Mouse (Mus musculus): ENCODE results near the gene Ppp3r2. TPM values are rescaled to one million over a fixed set of nuclear protein-coding genes. Genes with fewer than 3 reads are reported as not detected.

The Ppp3r2 gene
- polyA plus RNA-seq, 1 experiment from 2014 or later, result not detected

- no peaks in the 10 kb centered on the region for H3K9me3 ChIP-seq (ENCODE audit: low read depth, low read length)
- ATAC-seq (ENCODE audit: insufficient read depth) (no peak), DNase-seq (peak; percentile 32)
- no peaks in the 10 kb centered on the region for H3K4me1 ChIP-seq (ENCODE audit: insufficient read depth)
- H3K27ac ChIP-seq (ENCODE audit: low read depth), result no peak overlapping the region
- no peak overlapping the region for H3K4me2 ChIP-seq
- no peaks in the 10 kb centered on the region for H3K36me3 ChIP-seq (ENCODE audit: insufficient read depth)
- no peaks in the 10 kb centered on the region for H3K27me3 ChIP-seq (ENCODE audit: insufficient read depth, low read length)
- H3K4me3 ChIP-seq (ENCODE audit: low read depth, low read length), result no peak overlapping the region
- TF ChIP-seq CTCF (IDR thresholded peaks at IDR 0.05; ENCODE audit: low read depth), result no peak
- 63% methylated on average over 6 of the region's 6 CpGs for WGBS
- H3K9ac ChIP-seq, result no peak overlapping the region
These were observed 5.8 kb downstream of the Ppp3r2 start for GRCm38 (mm10) chr4:49676071-49676470.

- Histone ChIP-seq H3K36me3 (ENCODE audit: insufficient read depth) (peaks cover 25% of the 10 kb centered on the region), H3K9me3 (ENCODE audit: low read depth, low read length) (no peaks in the 10 kb centered on the region), H3K4me2 (no peak overlapping the region), H3K4me3 (ENCODE audit: low read depth, low read length) (no peak overlapping the region), H3K27me3 (ENCODE audit: insufficient read depth, low read length) (no peaks in the 10 kb centered on the region), H3K4me1 (ENCODE audit: insufficient read depth) (no peaks in the 10 kb centered on the region), H3K9ac (no peak overlapping the region), H3K27ac (ENCODE audit: low read depth) (no peak overlapping the region)
- DNase-seq, result no peak
- ATAC-seq (ENCODE audit: insufficient read depth), result no peak
- no peak for TF ChIP-seq CTCF (IDR thresholded peaks at IDR 0.05; ENCODE audit: low read depth)
- WGBS, result 84% methylated on average over 5 of the region's 5 CpGs
These were observed 17.0 kb downstream of the Ppp3r2 start for GRCm38 (mm10) chr4:49664850-49665249.

- ATAC-seq (ENCODE audit: insufficient read depth), result no peak
- Histone ChIP-seq H3K4me2 (no peak overlapping the region), H3K9me3 (ENCODE audit: low read depth, low read length) (no peaks in the 10 kb centered on the region), H3K27ac (ENCODE audit: low read depth) (no peak overlapping the region), H3K27me3 (ENCODE audit: insufficient read depth, low read length) (no peaks in the 10 kb centered on the region), H3K36me3 (ENCODE audit: insufficient read depth) (peaks cover 45% of the 10 kb centered on the region), H3K4me1 (ENCODE audit: insufficient read depth) (no peaks in the 10 kb centered on the region), H3K9ac (no peak overlapping the region), H3K4me3 (ENCODE audit: low read depth, low read length) (no peak overlapping the region)
- no peak for TF ChIP-seq CTCF (IDR thresholded peaks at IDR 0.05; ENCODE audit: low read depth)
- WGBS, result 84% methylated on average over 4 of the region's 4 CpGs
- DNase-seq, result no peak
These were observed 19.6 kb downstream of the Ppp3r2 start for GRCm38 (mm10) chr4:49662231-49662630.

- Histone ChIP-seq H3K4me3 (ENCODE audit: low read depth, low read length) (no peak overlapping the region), H3K27ac (ENCODE audit: low read depth) (no peak overlapping the region), H3K27me3 (ENCODE audit: insufficient read depth, low read length) (no peaks in the 10 kb centered on the region), H3K4me2 (no peak overlapping the region), H3K9me3 (ENCODE audit: low read depth, low read length) (no peaks in the 10 kb centered on the region), H3K9ac (no peak overlapping the region), H3K4me1 (ENCODE audit: insufficient read depth) (no peaks in the 10 kb centered on the region), H3K36me3 (ENCODE audit: insufficient read depth) (peaks cover 50% of the 10 kb centered on the region)
- DNase-seq, result no peak
- TF ChIP-seq CTCF (IDR thresholded peaks at IDR 0.05; ENCODE audit: low read depth), result no peak
- ATAC-seq (ENCODE audit: insufficient read depth), result no peak
- 83% methylated on average over 9 of the region's 9 CpGs for WGBS
These were observed 20.2 kb downstream of the Ppp3r2 start for GRCm38 (mm10) chr4:49661664-49662063.

GRCm38 (mm10) chr4:49659421-49659820 lies 22.4 kb downstream of the Ppp3r2 start:
- no peak overlapping the region for H3K4me3 ChIP-seq (ENCODE audit: low read depth, low read length)
- H3K27ac ChIP-seq (ENCODE audit: low read depth), result no peak overlapping the region
- ATAC-seq (ENCODE audit: insufficient read depth) (no peak), DNase-seq (peak; percentile 23)
- no peaks in the 10 kb centered on the region for H3K4me1 ChIP-seq (ENCODE audit: insufficient read depth)
- H3K27me3 ChIP-seq (ENCODE audit: insufficient read depth, low read length), result no peaks in the 10 kb centered on the region
- H3K36me3 ChIP-seq (ENCODE audit: insufficient read depth), result peaks cover 71% of the 10 kb centered on the region
- no peak for TF ChIP-seq CTCF (IDR thresholded peaks at IDR 0.05; ENCODE audit: low read depth)
- H3K4me2 ChIP-seq, result no peak overlapping the region
- 88% methylated on average over 1 of the region's 1 CpGs for WGBS
- no peaks in the 10 kb centered on the region for H3K9me3 ChIP-seq (ENCODE audit: low read depth, low read length)
- H3K9ac ChIP-seq, result no peak overlapping the region

- TF ChIP-seq CTCF (IDR thresholded peaks at IDR 0.05; ENCODE audit: low read depth), result 0 out of 2 replicates have a peak, but pooled peaks have one; percentile 2
- no peak overlapping the region for H3K4me3 ChIP-seq (ENCODE audit: low read depth, low read length)
- H3K9me3 ChIP-seq (ENCODE audit: low read depth, low read length), result no peaks in the 10 kb centered on the region
- H3K4me2 ChIP-seq, result no peak overlapping the region
- H3K4me1 ChIP-seq (ENCODE audit: insufficient read depth), result no peaks in the 10 kb centered on the region
- no peak for DNase-seq
- H3K9ac ChIP-seq, result no peak overlapping the region
- 56% methylated on average over 2 of the region's 2 CpGs for WGBS
- ATAC-seq (ENCODE audit: insufficient read depth), result no peak
- no peaks in the 10 kb centered on the region for H3K27me3 ChIP-seq (ENCODE audit: insufficient read depth, low read length)
- H3K27ac ChIP-seq (ENCODE audit: low read depth), result no peak overlapping the region
- H3K36me3 ChIP-seq (ENCODE audit: insufficient read depth), result peaks cover 82% of the 10 kb centered on the region
These were observed 41.9 kb downstream of the Ppp3r2 start for GRCm38 (mm10) chr4:49639913-49640312.

GRCm38 (mm10) chr4:49637821-49638220 lies 44.0 kb downstream of the Ppp3r2 start:
- H3K36me3 ChIP-seq (ENCODE audit: insufficient read depth), result peaks cover 74% of the 10 kb centered on the region
- ATAC-seq (ENCODE audit: insufficient read depth) (no peak), DNase-seq (no peak)
- no peak overlapping the region for H3K4me3 ChIP-seq (ENCODE audit: low read depth, low read length)
- H3K9me3 ChIP-seq (ENCODE audit: low read depth, low read length), result no peaks in the 10 kb centered on the region
- no peak for TF ChIP-seq CTCF (IDR thresholded peaks at IDR 0.05; ENCODE audit: low read depth)
- H3K4me1 ChIP-seq (ENCODE audit: insufficient read depth), result no peaks in the 10 kb centered on the region
- WGBS, result 87% methylated on average over 11 of the region's 11 CpGs
- H3K27me3 ChIP-seq (ENCODE audit: insufficient read depth, low read length), result no peaks in the 10 kb centered on the region
- H3K9ac ChIP-seq, result no peak overlapping the region
- H3K4me2 ChIP-seq, result no peak overlapping the region
- no peak overlapping the region for H3K27ac ChIP-seq (ENCODE audit: low read depth)

- Histone ChIP-seq H3K4me1 (ENCODE audit: insufficient read depth) (no peaks in the 10 kb centered on the region), H3K4me3 (ENCODE audit: low read depth, low read length) (peak overlapping the region; percentile 79), H3K27me3 (ENCODE audit: insufficient read depth, low read length) (no peaks in the 10 kb centered on the region), H3K36me3 (ENCODE audit: insufficient read depth) (peaks cover 31% of the 10 kb centered on the region), H3K9me3 (ENCODE audit: low read depth, low read length) (no peaks in the 10 kb centered on the region), H3K4me2 (peak overlapping the region; percentile 84), H3K27ac (ENCODE audit: low read depth) (peak overlapping the region; percentile 94), H3K9ac (peak overlapping the region; percentile 92)
- under 1% methylated on average over 30 of the region's 30 CpGs for WGBS
- TF ChIP-seq CTCF (IDR thresholded peaks at IDR 0.05; ENCODE audit: low read depth), result no peak
- DNase-seq (no peak), ATAC-seq (ENCODE audit: insufficient read depth) (peak; percentile 77; the same call in 1 of the 2 replicates)
These were observed 49.7 kb downstream of the Ppp3r2 start for GRCm38 (mm10) chr4:49632139-49632481.
